11 mouse cellular contexts compared by ENCODE assay signal in the genomic region with DNA sequence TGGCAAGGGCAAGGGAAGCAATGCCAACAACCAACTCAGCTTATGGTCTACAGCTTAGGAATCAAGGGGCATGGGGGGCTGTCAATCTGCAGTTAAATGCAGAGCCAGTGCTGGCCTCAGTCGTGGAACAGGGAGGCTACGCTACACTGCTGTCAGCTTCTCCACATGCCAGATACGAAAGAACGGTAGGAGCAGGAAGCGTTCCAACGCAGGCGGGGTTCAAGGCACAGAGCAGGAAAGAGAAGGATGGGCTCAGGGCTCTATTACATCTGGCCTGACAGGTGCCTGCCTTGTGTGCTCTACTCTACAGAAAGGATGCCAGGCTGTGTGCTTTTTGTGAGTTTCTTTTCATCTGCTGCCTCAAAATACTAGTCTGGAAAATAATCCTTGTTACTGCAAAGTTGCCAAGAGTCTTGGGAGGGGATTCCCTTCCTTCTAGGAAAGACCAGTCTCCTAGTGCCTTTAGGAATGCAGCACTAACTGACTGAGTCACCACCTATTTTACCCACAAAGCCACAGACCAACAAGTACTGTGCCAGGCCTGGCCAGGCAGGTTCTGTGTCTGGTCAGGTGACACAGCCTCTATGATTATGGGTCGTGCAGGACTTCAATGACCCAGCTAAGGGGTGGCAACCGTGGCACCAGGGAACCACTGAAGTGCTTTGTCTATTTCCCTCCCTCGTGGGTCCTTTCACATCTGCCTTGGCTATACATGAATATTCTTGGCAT. TPM values are rescaled to one million over a fixed set of nuclear protein-coding genes. Genes with fewer than 3 reads are reported as not detected.
DNase-seq lines count a peak whose midpoint lies in the region; ATAC-seq and TF ChIP-seq lines count a peak whose summit lies in the region.
"Had no signal": no experiment of that assay in that cellular context is flagged by ENCODE, and none has a peak within 500 bp of the region (broad histone marks: within the 10 kb centered on the region; RNA-seq: fewer than 3 reads in every experiment).

No protein-coding gene starts in this region.

- H3K27me3 ChIP-seq in limb, embryonic 12.5 days, result no peaks in the 10 kb centered on the region

- ATAC-seq in limb, embryonic 12.5 days (ENCODE audit: insufficient number of reproducible peaks, insufficient read depth, low FRiP score, low TSS enrichment, low read depth), result no peak
- ATAC-seq in frontal cortex, adult (ENCODE audit: low TSS enrichment), result no peak

- peaks cover 4% of the 10 kb centered on the region; the same call in 1 of the 2 replicates for H3K9me3 ChIP-seq in limb, embryonic 12.5 days

- peak overlapping the region; percentile 38 for H3K27ac ChIP-seq in gastrocnemius, adult 2 months
- H3K27ac ChIP-seq in limb, embryonic 12.5 days, result peak overlapping the region; percentile 23; the same call in 1 of the 2 replicates

- H3K4me1 ChIP-seq in limb, embryonic 12.5 days (replicated peaks), result peaks cover 61% of the 10 kb centered on the region

- H3K36me3 ChIP-seq in limb, embryonic 12.5 days, result peaks cover 31% of the 10 kb centered on the region

- 0 out of 2 replicates have a peak overlapping the region, but pooled peaks have one; percentile 4 for H3K9ac ChIP-seq in limb, embryonic 12.5 days (replicated peaks)

- H3K4me2 ChIP-seq in limb, embryonic 12.5 days, result no peak overlapping the region

- DNase-seq in gastrocnemius, adult 2 months, result peak; percentile 48
- DNase-seq in gastrocnemius, postnatal 36 days, result no peak
- DNase-seq in urinary bladder, adult 18-20 months (ENCODE audit: low spot score in 2 of 2), result peak; percentile 32 to 52
- DNase-seq in urinary bladder, postnatal 4 days (ENCODE audit: low spot score in 2 of 2), result no peak
- no peak for DNase-seq in embryo, embryonic 9.5 days (ENCODE audit: extremely low spot score)
- no peak for DNase-seq in liver
- DNase-seq: cerebellum, adult 9-10 months; layer of hippocampus, postnatal 36 days had no signal

- no peak for TF ChIP-seq CTCF in gastrocnemius, adult 2 months (IDR thresholded peaks at IDR 0.05)

- WGBS in limb, embryonic 12.5 days, result 73% methylated on average over 10 of the region's 10 CpGs

- intact Hi-C loops in gastrocnemius, adult 2 months (cut with DNase I), result no loop called here
- intact Hi-C loops in gastrocnemius, postnatal 36 days (cut with DNase I), result no loop called here

- H3K4me3 ChIP-seq in gastrocnemius, adult 2 months, result no peak overlapping the region; the same call in 1 of the 2 replicates
- no peak overlapping the region for H3K4me3 ChIP-seq in limb, embryonic 12.5 days (replicated peaks)

RNA-seq across cellular contexts. Expression of gene Nnat, which starts 7.6 kb away (rescaled TPM):
- under 1 TPM; 0.20 to 0.36 TPM for total RNA-seq in gastrocnemius, adult 2 months (2021)
- total RNA-seq in gastrocnemius, postnatal 36 days (2021), result 1 to 10 TPM in 1 of 2 experiments, under 1 TPM in 1; 0.84 to 1.9 TPM
- polyA plus RNA-seq in limb, embryonic 12.5 days (2016; fragmentation: Nextera tagmentation; extraction: Ambion mirVana), result 1,818 and 1,932 TPM in 2 replicates
- total RNA-seq: neutrophil, adult 5-6 weeks had no signal

RNA-seq across cellular contexts. Expression of gene Blcap, which starts 18.8 kb away (rescaled TPM):
- total RNA-seq in gastrocnemius, adult 2 months (2021), result 10 to 100 TPM; 29.7 to 36.5 TPM
- 10 to 100 TPM; 25.4 to 25.6 TPM for total RNA-seq in gastrocnemius, postnatal 36 days (2021)
- 68.7 and 69.3 TPM in 2 replicates for polyA plus RNA-seq in limb, embryonic 12.5 days (2016; fragmentation: Nextera tagmentation; extraction: Ambion mirVana)

Comparison
In these comparisons a context has a peak if more than half of its experiments do, and no peak if none do; other contexts are left out.
1. DNase-seq: peak in gastrocnemius, adult 2 months (single experiment) and urinary bladder, adult 18-20 months (2 of 2); none in gastrocnemius, postnatal 36 days (0 of 2), urinary bladder, postnatal 4 days (0 of 2), embryo, embryonic 9.5 days (single experiment) and liver (single experiment).